Mouse (Mus musculus) retina, embryonic 14.5 days (tissue): ENCODE measurements around the gene Ntm.

Experiments
- DNase-seq: peaks from one replicate; pipeline ENCODE4 v3.0.0-alpha.2; 2015; ENCODE audit warnings: low spot score

The Ntm gene

GRCm38 (mm10) chr9:29236752-29237151, 726.2 kb downstream of the Ntm start:
- no peak for DNase-seq

DNA sequence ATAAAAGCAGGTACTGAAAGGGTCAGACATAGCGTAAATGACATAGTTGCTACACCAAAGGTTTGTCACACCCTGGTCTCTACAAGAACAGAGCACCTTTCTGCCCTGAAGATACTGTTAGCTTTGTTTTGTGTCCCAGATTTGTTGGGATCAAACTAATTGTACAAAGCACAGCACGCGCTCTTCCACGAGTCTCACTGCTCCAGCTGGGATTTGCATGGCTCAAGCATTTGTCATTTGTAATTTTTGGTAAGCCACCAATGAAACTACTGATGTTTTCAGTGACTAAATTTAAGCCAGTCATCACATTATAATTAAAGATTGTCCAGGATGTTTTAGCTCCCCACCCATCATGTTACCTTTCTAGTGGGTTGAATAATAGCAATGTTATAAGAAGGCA, 735.2 kb downstream of the Ntm start:
- no peak for DNase-seq

GRCm38 (mm10) chr9:29222915-29223545, 739.9 kb downstream of the Ntm start:
- peak; percentile 31 for DNase-seq

GRCm38 (mm10) chr9:29220941-29221615, 741.9 kb downstream of the Ntm start:
- peak; percentile 46 for DNase-seq

- DNase-seq, result peak; percentile 74
Measured at GRCm38 (mm10) chr9:29220493-29220892, 742.4 kb downstream of the Ntm start.

- DNase-seq, result no peak
Measured at GRCm38 (mm10) chr9:29217951-29218350, 745.0 kb downstream of the Ntm start.

GRCm38 (mm10) chr9:29216528-29216927, 746.4 kb downstream of the Ntm start:
- no peak for DNase-seq

DNA sequence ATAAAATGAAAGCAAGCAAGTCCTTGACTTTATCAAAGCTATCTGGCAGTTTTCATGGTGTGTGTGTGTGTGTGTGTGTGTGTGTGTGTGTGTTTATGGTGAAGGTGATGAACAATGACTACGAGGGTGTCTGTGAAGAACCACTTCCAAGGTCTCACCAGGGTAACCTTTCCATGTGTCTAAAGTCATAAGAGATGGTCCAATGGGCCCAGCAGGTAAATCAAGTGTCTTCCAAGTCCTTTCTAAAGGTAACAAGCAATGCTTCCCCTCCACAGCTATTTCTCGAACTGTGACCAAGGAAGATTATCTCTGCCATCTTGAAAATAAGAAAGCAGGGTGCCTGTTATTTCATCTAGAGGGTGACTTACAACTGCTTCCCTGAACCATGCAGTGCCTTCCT, 747.1 kb downstream of the Ntm start:
- DNase-seq, result no peak

- no peak for DNase-seq
Measured at GRCm38 (mm10) chr9:29215241-29215640, 747.7 kb downstream of the Ntm start.

GRCm38 (mm10) chr9:29209243-29209642, 753.7 kb downstream of the Ntm start:
- no peak for DNase-seq

GRCm38 (mm10) chr9:29208142-29208541, 754.8 kb downstream of the Ntm start:
- DNase-seq, result no peak

DNA sequence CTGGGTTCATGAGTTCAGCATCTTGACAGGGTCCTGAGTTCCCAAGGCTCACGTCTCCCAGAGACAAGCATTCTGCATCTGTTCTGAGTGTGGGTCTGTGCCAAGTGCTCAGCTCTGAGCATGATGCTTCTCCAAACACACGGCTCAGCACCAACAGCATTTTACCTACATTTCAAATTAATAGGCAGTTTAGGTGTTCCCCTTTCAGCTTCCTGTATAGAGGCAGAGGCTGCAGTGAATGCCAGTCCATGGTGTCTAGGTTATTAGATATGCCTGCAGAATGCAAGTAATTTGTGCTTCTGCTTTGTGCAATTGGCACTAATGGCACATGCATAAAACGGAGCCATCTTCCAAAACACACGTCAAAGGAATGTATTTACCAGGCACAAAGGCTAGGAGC, 757.3 kb downstream of the Ntm start:
- no peak for DNase-seq

DNA sequence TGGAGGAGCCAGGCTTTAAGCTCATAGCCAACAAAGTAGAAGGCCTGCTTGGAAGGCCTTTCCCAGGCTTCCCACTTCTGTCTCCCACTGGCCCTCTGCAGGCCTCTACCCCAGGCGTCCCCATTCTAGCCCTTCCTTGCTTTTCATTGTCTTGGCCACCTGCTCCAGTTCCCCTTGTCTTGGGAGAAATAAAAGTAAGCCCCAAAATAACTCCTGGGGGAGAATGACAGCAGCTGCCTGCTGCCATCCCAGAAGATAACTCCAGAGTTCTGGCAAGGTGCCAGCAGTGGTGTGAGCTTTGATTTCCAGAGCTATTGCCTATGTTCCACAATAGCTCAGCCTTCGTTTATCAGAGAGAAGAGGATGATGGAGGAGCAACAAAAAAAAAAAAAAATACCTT, 760.7 kb downstream of the Ntm start:
- DNase-seq, result no peak

GRCm38 (mm10) chr9:29201163-29202053, 761.5 kb downstream of the Ntm start:
- peak; percentile 73 for DNase-seq

DNA sequence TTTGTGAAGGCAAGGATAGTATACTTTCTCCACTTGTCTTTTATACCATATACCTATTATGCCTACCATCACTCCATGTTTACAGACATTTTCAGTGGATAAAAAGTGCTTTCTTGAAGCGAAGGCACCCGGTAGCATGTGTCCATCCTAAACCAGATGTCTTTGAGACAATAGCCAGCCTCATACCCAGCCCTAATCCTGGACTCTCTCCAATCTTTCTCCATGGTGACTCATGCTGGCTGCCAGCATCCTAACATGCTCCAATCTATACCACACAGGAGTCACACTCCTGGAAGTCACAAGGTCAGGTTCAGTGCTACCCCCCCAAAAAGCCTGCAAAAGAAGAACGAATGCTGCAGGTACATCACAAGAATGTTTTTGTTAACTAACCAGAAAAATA, 765.9 kb downstream of the Ntm start:
- DNase-seq, result no peak

- DNase-seq, result no peak
Measured at GRCm38 (mm10) chr9:29194265-29194664, 768.7 kb downstream of the Ntm start.

- no peak for DNase-seq
Measured at GRCm38 (mm10) chr9:29183011-29183410, 779.9 kb downstream of the Ntm start.

- no peak for DNase-seq
Measured at GRCm38 (mm10) chr9:29181661-29182060, 781.3 kb downstream of the Ntm start.

- no peak for DNase-seq
Measured at GRCm38 (mm10) chr9:29165731-29166130, 797.2 kb downstream of the Ntm start.

GRCm38 (mm10) chr9:29161059-29161642, 801.8 kb downstream of the Ntm start:
- no peak for DNase-seq

DNA sequence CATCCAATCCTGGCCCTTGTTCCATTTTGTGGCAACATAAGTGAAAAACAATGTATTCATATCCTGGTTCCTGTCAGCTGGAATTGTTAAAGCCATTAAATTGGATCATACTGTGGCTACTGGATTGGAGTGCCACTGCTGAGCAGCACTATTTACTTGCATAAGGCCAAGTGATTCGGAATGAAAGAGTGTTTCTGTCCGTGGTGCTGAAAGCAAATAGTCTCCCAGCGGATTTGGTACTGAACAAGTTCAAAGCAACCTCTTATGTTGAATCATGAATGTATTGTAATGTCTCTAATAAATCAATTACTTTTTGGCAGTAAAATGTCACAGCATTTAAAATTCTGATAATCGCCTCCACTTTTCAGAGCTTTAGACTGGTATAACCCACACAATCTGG, 817.0 kb downstream of the Ntm start:
- peak; percentile 76 for DNase-seq

DNA sequence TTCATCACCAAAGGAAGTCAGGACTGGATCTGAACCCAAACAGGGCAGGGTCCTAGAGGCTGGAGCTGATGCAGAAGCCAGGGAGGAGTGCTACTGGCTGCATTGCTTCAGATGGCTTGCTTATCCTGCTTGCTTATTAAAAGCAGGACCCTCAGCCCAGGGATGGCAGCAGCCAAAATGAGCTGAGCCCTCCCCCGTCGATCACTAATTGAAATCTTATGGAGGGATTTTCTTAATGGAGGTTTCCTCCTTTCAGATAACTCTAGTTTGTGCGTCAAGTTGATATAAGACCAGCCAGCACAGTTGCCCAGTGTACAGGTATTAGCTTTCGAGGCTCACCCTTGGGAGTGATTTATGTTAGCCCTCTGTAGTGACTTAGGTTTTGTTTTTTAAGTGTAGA, 826.9 kb downstream of the Ntm start:
- no peak for DNase-seq
